Mouse (Mus musculus) embryonic facial prominence, embryonic 11.5 days (tissue): ENCODE data around the gene Prnd. TPM values are rescaled to one million over a fixed set of nuclear protein-coding genes. Genes with fewer than 3 reads are reported as not detected.

ENCODE experiments used
- ATAC-seq: fragments of 200-750 bp; cut with Nextera tagmentation; replicated peaks from 2 replicates; pipeline ENCODE4 v1.8.0; 2017; ENCODE audit warnings: low read depth; ENCODE audit not compliant: insufficient number of reproducible peaks, low FRiP score, low TSS enrichment
- DNase-seq: peaks from one replicate; pipeline ENCODE4 v3.0.0-alpha.2; 2015; ENCODE audit warnings: low spot score
- H3K27ac ChIP-seq: fragments of 300-500 bp; sonication (generic); replicated peaks from 2 replicates; pipeline ENCODE4 v1.5.1; 2014; ENCODE audit warnings: mild to moderate bottlenecking, low read depth, low read length, control low read depth
- H3K27me3 ChIP-seq: fragments of 300-500 bp; sonication (generic); 2 replicates; pipeline ENCODE4 v1.6.1; 2014; ENCODE audit warnings: mild to moderate bottlenecking, low read length, moderate library complexity, mixed read lengths; ENCODE audit not compliant: control insufficient read depth, insufficient read depth
- H3K36me3 ChIP-seq: fragments of 300-500 bp; sonication (generic); replicated peaks from 2 replicates; pipeline ENCODE4 v1.6.1; 2014; ENCODE audit warnings: low read depth, mild to moderate bottlenecking, low read length, moderate library complexity, mixed read lengths; ENCODE audit not compliant: control insufficient read depth, insufficient read depth
- H3K4me1 ChIP-seq: fragments of 300-500 bp; sonication (generic); 2 replicates; pipeline ENCODE4 v1.6.1; 2014; ENCODE audit warnings: low read length, mixed read lengths; ENCODE audit not compliant: control insufficient read depth, insufficient read depth
- H3K4me2 ChIP-seq: fragments of 300-500 bp; sonication (generic); 2 replicates; pipeline ENCODE4 v1.6.1; 2014; ENCODE audit warnings: low read depth, mild to moderate bottlenecking, control low read depth, low read length, moderate library complexity
- H3K4me3 ChIP-seq: fragments of 300-500 bp; sonication (generic); 2 replicates; pipeline ENCODE4 v1.5.1; 2014; ENCODE audit warnings: low read depth, low read length, control low read depth
- H3K9ac ChIP-seq: fragments of 300-500 bp; sonication (generic); replicated peaks from 2 replicates; pipeline ENCODE4 v1.6.1; 2014; ENCODE audit warnings: mild to moderate bottlenecking, control low read depth, low read length
- H3K9me3 ChIP-seq: fragments of 300-500 bp; sonication (generic); replicated peaks from 2 replicates; pipeline ENCODE4 v1.6.1; 2016; ENCODE audit warnings: mild to moderate bottlenecking, low read length, inconsistent platforms, mixed read lengths; ENCODE audit not compliant: control insufficient read depth
- WGBS: fragments of 180-500 bp; shearing (Covaris S2); extraction: QIAGEN DNeasy Blood & Tissue Kit; methylation state at CpG from one replicate; pipeline ENCODE4 v1.1.7; 2014; 5-methylcytosine and 5-hydroxymethylcytosine counted together
- polyA plus RNA-seq: library from polyadenylated mRNA; unstranded; fragments of >200 nt; fragmentation: Nextera tagmentation; extraction: Ambion mirVana; gene quantifications from 2 replicates; pipeline ENCODE4 v1.2.1, GENCODE M21; 2014

Gene Prnd
- polyA plus RNA-seq, 1 experiment from 2014 or later = 15.1 TPM

GRCm38 (mm10) chr2:132005445-132005844 lies 54.8 kb downstream of the Prnd start:
- no peak for DNase-seq
- no peak overlapping the region for H3K4me3 ChIP-seq
- no peak overlapping the region for H3K4me2 ChIP-seq
- no peaks in the 10 kb centered on the region for H3K36me3 ChIP-seq
- no peak overlapping the region for H3K9ac ChIP-seq
- no peak for ATAC-seq
- no peaks in the 10 kb centered on the region for H3K27me3 ChIP-seq
- no peak overlapping the region for H3K27ac ChIP-seq
- WGBS = 88% methylated on average over 4 of the region's 4 CpGs
- H3K9me3 ChIP-seq = no peaks in the 10 kb centered on the region
- no peaks in the 10 kb centered on the region for H3K4me1 ChIP-seq

Other genes starting within 250 kb of the Prnd start
- not detected in 2 replicates for gene Erv3, start 91.1 kb upstream of the Prnd start, polyA plus RNA-seq
- gene Prnp, start 40.9 kb upstream of the Prnd start, polyA plus RNA-seq = 23.7 and 24.0 TPM in 2 replicates
- not detected in 2 replicates for gene Prn, start 40.9 kb upstream of the Prnd start, polyA plus RNA-seq
- 9.5 and 10.3 TPM in 2 replicates for gene Rassf2, start 79.4 kb downstream of the Prnd start, polyA plus RNA-seq
- 7.7 and 12.0 TPM in 2 replicates for gene Slc23a2, start 194.2 kb downstream of the Prnd start, polyA plus RNA-seq